Mouse (Mus musculus) ES-Bruce4 (cell line): ENCODE measurements around the gene Sost. TPM values are rescaled to one million over a fixed set of nuclear protein-coding genes. Genes with fewer than 3 reads are reported as not detected.
A peak's percentile ranks its signal among the peaks of the same experiment; 100 is the strongest.

ENCODE experiments used
- H3K27ac ChIP-seq: 2 replicates; pipeline ENCODE4 v1.5.1; 2012; ENCODE audit warnings: low read length, inconsistent platforms; ENCODE audit not compliant: insufficient read depth
- H3K27me3 ChIP-seq: 2 replicates; pipeline ENCODE4 v1.6.1; 2012; ENCODE audit warnings: mild to moderate bottlenecking, low read length, inconsistent platforms; ENCODE audit not compliant: control insufficient read depth, poor library complexity, insufficient read depth, severe bottlenecking
- H3K36me3 ChIP-seq: 2 replicates; pipeline ENCODE4 v1.6.1; 2012; ENCODE audit warnings: inconsistent platforms, mild to moderate bottlenecking, low read length, moderate library complexity; ENCODE audit not compliant: control insufficient read depth, poor library complexity, insufficient read depth, severe bottlenecking
- H3K4me1 ChIP-seq: one replicate; pipeline ENCODE4 v1.8.1; 2011; ENCODE audit warnings: low read length; ENCODE audit not compliant: control insufficient read depth, insufficient read depth
- H3K4me3 ChIP-seq: 2 replicates; pipeline ENCODE4 v1.5.1; 2011; ENCODE audit warnings: low read depth, mild to moderate bottlenecking, low read length
- H3K9ac ChIP-seq: 2 replicates; pipeline ENCODE4 v1.6.1; 2012; ENCODE audit warnings: low read depth, mild to moderate bottlenecking, inconsistent platforms; ENCODE audit not compliant: poor library complexity, severe bottlenecking
- H3K9me3 ChIP-seq: replicated peaks from 2 replicates; pipeline ENCODE4 v1.6.1; 2012; ENCODE audit warnings: mild to moderate bottlenecking, low read length, inconsistent platforms; ENCODE audit not compliant: control insufficient read depth, poor library complexity, insufficient read depth, severe bottlenecking
- CTCF ChIP-seq: IDR thresholded peaks from one replicate; pipeline ENCODE4 v1.8.1; 2011; ENCODE audit warnings: low read depth, low read length
- EP300 ChIP-seq: IDR thresholded peaks from 2 replicates; pipeline ENCODE4 v1.6.1; 2011; ENCODE audit warnings: low read depth, low read length; ENCODE audit not compliant: insufficient read depth
- polyA plus RNA-seq: library from polyadenylated mRNA; stranded (reverse); fragments of >200 nt; gene quantifications from 2 replicates; pipeline ENCODE4 v1.2.4, GENCODE M21; 2011; ENCODE audit warnings: low read depth; ENCODE audit not compliant: missing spikeins, insufficient read depth, insufficient read length

Sost gene
- polyA plus RNA-seq, 1 experiment: not detected

DNA sequence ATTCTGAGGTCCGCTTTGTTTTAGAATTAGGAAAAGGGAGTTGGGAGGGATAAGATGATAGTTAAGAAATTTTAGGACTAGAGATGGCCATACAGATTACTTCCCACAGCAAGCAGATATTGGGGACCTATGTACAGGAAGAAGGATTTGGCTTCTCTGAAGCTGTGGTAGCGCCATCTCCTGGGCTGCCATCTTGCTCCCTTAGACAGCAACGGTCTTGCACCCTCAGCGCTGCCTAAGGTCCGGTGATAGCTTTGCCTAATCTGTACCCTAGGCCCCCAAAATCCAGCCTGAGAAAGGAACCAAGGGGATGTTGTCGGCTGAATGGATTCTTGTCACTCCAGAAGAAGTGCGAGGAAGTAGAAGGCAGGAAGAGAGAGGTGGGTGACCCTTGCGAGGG lies 53.2 kb downstream of the Sost start:
- no peaks in the 10 kb centered on the region for H3K27me3 ChIP-seq
- H3K4me3 ChIP-seq: no peak overlapping the region
- no peaks in the 10 kb centered on the region for H3K9me3 ChIP-seq
- H3K27ac ChIP-seq: no peak overlapping the region
- no peak overlapping the region for H3K9ac ChIP-seq
- TF ChIP-seq CTCF: peak; percentile 68
- TF ChIP-seq EP300: no peak
- no peaks in the 10 kb centered on the region for H3K36me3 ChIP-seq
- H3K4me1 ChIP-seq: no peaks in the 10 kb centered on the region

Other genes with a start within 250 kb of the Sost start
- gene Dhx8, start 234.1 kb downstream of the Sost start, polyA plus RNA-seq: 37.6 and 38.9 TPM in 2 replicates
- gene Etv4, start 181.6 kb downstream of the Sost start, polyA plus RNA-seq: 28.9 and 30.3 TPM in 2 replicates
- gene Meox1, start 72.6 kb downstream of the Sost start, polyA plus RNA-seq: 0.70 TPM in 1 of 2 replicates, not detected in the other
- gene Cfap97d1, start 17.3 kb upstream of the Sost start, polyA plus RNA-seq: not detected in 2 replicates
- gene Dusp3, start 20.0 kb upstream of the Sost start, polyA plus RNA-seq: 11.9 and 13.3 TPM in 2 replicates
- 3.8 and 6.3 TPM in 2 replicates for gene Mpp3, start 61.4 kb upstream of the Sost start, polyA plus RNA-seq
- gene Cd300lg, start 74.5 kb upstream of the Sost start, polyA plus RNA-seq: not detected in 2 replicates
- 3.4 and 3.6 TPM in 2 replicates for gene Mpp2, start 121.5 kb upstream of the Sost start, polyA plus RNA-seq
- not detected in 2 replicates for gene Ppy, start 134.3 kb upstream of the Sost start, polyA plus RNA-seq
- gene Pyy, start 140.8 kb upstream of the Sost start, polyA plus RNA-seq: not detected in 2 replicates
- 0.65 TPM in 1 of 2 replicates, not detected in the other for gene Nags, start 178.5 kb upstream of the Sost start, polyA plus RNA-seq
- gene Tmem101, start 189.4 kb upstream of the Sost start, polyA plus RNA-seq: 22.3 and 24.5 TPM in 2 replicates
- 137 and 146 TPM in 2 replicates for gene Lsm12, start 218.3 kb upstream of the Sost start, polyA plus RNA-seq
- gene G6pc3, start 222.6 kb upstream of the Sost start, polyA plus RNA-seq: 33.0 and 33.6 TPM in 2 replicates